Mouse (Mus musculus): ENCODE results near the gene Il17rb. TPM values are rescaled to one million over a fixed set of nuclear protein-coding genes. Genes with fewer than 3 reads are reported as not detected.

Il17rb gene
- total RNA-seq, 2 experiments from 2014 or later: 0.38 TPM; not detected in 1

- no peak for ATAC-seq (replicated peaks; ENCODE audit: low FRiP score, poor library complexity, severe bottlenecking)
These were observed 36.7 kb downstream of the Il17rb start for GRCm38 (mm10) chr14:29971993-29972392.

- no peak for ATAC-seq (replicated peaks; ENCODE audit: low FRiP score, poor library complexity, severe bottlenecking)
These were observed 37.2 kb downstream of the Il17rb start for GRCm38 (mm10) chr14:29971446-29971845.

- ATAC-seq (replicated peaks; ENCODE audit: low FRiP score, poor library complexity, severe bottlenecking): peak; percentile 98
These were observed 40.4 kb downstream of the Il17rb start, which contains the start of gene Selenok for GRCm38 (mm10) chr14:29968075-29968821. Selenok (plus strand) TSS chr14:29968308.

- ATAC-seq (replicated peaks; ENCODE audit: low FRiP score, poor library complexity, severe bottlenecking): peak; percentile 9; the same call in 1 of the 2 replicates
These were observed 41.1 kb downstream of the Il17rb start for GRCm38 (mm10) chr14:29967611-29968010.

GRCm38 (mm10) chr14:29957393-29957792 is 51.3 kb downstream of the Il17rb start:
- ATAC-seq (replicated peaks; ENCODE audit: low FRiP score, poor library complexity, severe bottlenecking): no peak

GRCm38 (mm10) chr14:29950805-29951204 is 57.9 kb downstream of the Il17rb start:
- ATAC-seq (replicated peaks; ENCODE audit: low FRiP score, poor library complexity, severe bottlenecking): no peak

GRCm38 (mm10) chr14:29946761-29947309 is 61.9 kb downstream of the Il17rb start:
- ATAC-seq (replicated peaks; ENCODE audit: low FRiP score, poor library complexity, severe bottlenecking): no peak

Other genes with a start within 250 kb of the Il17rb start
- 35.7 and 87.2 TPM in 2 replicates for gene Selenok, start 40.6 kb downstream of the Il17rb start, total RNA-seq (2015; ENCODE audit: low replicate concordance)
- gene Selenok, start 40.6 kb downstream of the Il17rb start, total RNA-seq (2017; ENCODE audit: low replicate concordance): 139 and 189 TPM in 2 replicates
- gene Actr8, start 30.6 kb downstream of the Il17rb start, total RNA-seq (2015; ENCODE audit: low replicate concordance): 11.1 and 22.8 TPM in 2 replicates
- 21.0 and 23.9 TPM in 2 replicates for gene Actr8, start 30.6 kb downstream of the Il17rb start, total RNA-seq (2017; ENCODE audit: low replicate concordance)
- 5.4 and 6.7 TPM in 2 replicates for gene Chdh, start 127 bp upstream of the Il17rb start, total RNA-seq (2015; ENCODE audit: low replicate concordance)
- 4.5 and 6.0 TPM in 2 replicates for gene Chdh, start 127 bp upstream of the Il17rb start, total RNA-seq (2017; ENCODE audit: low replicate concordance)